Mouse (Mus musculus) gastrocnemius, adult 18-20 months (tissue): ENCODE measurements at regions not wholly inside any gene's neighbourhood (a gene's known extent, or its start where the extent isn't known, plus 50 kb on each side); places are given as distances from the start of the nearest gene placed in this dataset.

Experiments used
- DNase-seq: peaks from one replicate; pipeline ENCODE4 v3.0.0; 2021; ENCODE audit warnings: low spot score

DNA sequence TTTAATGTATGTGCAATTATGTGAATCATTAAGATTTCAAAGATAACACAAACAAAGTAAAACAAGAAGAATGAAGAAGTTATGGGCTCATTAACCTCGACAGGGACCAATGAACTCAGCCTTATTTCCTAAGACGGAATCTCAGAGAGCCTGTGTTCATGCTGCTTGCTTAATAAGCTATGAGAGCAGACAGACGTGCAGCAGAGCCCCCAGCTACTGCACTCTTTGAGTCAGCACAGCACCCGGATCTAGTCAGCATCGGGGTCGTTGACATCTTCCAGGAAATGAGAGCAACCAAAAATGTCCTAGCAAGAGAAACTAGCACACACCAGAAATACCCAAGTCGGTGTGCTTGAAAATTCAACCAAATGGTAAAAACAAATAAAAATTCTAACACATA is 582.1 kb downstream of the Rps29 start:
- DNase-seq: no peak

DNA sequence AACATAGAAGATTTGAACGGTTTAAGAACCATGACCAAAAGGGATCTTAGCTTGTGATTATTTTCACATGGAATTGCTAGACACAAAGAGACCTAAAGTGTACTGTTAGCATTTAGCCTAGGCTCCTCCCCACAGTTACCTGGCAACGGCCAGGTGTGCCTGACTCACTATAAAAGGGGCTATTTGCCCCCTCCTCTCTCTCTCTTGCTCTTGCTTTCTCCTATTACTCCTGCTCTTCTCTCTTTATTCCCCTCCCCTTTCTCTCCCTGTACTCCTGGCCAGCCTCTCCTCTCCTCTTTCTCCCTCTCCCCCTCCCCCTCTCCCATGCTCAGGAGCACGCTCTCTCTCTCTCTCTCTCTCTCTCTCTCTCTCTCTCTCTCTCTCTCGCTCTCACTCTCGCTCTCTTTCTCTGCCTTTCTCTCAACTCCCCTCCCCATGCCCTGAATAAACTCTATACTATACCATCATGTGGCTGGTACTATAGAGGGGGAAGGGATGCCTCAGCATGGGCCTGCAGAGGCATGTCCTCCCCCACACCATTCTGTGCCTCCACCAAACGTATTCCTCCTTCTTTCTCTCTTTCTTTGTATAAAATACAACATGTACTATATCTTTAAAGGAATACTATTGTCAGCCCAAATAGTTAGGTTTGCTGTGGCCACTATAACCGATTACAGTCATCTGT is 603.9 kb downstream of the Rps29 start:
- DNase-seq: no peak

DNA sequence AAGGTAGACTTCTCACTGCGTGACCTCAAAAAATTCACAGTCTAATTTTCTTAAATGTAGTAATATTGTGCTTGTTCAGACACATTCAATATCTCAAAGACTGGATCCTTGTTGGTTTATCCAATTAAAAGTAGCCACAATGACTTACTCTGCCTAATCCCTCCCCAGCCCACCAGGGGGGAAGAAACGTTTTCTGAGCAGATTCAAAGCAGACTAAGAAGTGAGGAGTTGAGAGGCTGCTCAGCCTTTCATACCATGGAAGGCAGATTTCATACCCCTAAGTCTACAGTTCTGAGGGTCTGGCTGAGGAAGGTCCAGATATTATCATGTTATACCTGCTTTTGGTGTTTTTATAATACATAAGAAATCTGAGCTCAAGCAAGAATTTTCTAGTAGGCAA is 604.7 kb downstream of the Rps29 start:
- no peak for DNase-seq

DNA sequence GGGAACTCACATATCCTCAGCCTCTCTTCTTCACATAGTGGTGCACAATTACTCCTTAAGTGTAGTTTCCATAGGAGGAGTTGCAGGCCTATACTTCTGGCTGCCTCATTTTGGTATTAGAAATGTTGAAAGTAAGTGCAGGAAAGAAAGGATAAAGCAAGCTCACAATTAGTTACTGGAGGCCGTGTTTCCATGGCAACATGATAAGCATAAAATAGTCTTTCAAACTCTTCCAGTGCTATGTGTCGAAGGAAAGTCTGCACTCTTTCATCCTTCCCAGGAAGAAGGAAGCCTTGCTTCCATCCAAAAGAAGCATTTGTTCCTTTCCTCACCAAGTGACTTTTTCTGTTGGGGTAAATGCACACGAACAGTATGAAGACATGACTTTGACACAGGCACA is 617.2 kb downstream of the Rps29 start:
- DNase-seq: no peak

DNA sequence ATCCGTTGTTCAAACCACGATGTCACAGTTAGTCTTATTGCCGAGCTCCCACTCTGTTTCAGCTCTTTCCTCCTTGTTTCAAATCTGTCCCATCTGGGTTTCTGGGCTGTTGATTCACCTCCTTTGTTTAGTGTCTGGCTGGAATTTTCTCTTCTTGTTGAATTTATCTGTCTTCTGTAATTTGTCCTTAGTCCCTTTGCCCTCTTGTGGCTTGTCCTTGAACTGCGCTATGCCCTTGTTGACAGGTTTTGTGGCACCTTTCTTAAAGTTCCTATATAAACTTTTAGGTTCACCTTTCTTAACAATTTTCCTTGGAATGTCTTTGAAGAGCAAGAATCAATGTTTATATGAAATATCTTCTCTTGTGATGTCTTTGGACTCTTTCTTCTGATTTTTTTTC is 658.2 kb downstream of the Rps29 start:
- no peak for DNase-seq

DNA sequence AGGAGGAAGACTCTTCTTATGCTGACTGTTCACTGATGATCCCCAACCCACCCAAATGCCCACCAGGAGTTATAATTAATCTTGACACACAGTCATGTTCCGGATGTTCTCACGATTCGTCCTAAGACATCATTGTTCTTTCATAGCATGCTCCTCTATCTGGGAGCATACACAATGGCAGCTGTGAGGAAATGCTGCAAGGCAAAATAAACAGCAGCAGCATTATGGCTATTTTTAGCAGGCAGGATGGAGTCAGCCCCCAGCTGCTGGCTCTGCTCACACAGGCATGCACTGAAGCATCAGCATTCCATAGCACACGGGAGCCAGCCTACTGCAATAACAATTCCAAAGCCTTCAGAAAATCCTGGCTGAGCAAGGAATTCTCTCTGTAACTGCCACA is 696.0 kb downstream of the Rps29 start:
- DNase-seq: no peak

DNA sequence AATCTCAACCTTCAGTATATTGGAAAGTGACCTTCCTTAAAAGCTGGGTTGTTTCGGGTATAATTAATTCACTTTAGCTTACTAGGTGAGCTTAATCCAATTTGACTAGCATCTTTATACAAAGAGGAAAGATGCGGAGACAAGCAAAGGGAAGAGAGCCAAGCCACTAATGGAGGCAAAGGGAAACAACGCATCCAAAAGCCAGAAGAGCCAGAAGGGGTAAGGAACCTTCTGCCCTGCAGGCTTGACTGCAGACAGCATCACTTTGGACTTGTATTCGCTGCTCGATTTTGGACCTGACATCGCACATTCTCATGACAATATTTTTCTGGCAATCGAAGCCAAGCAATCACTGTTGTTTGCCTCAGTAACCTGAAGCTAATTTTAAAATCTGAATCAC is 700.8 kb downstream of the Rps29 start:
- no peak for DNase-seq

DNA sequence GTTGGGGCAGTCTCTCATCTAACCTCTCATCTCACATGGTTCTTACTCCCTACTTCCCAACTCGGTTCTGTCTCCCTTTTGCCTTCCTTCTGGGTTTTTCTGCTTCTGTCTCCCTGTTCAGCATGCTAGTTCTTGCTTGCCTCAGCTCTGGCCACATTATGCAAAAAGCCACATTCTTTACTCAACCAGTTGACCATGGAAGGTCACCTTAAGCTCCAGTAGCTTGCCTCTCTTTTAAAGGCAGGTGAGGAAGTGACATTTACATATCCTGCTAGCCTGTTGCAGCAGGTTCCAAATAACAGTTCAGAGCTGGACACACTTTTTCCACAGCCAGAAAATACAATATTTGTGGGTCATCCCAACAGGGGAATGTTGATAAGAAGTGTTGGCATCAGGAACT is 732.4 kb downstream of the Rps29 start:
- DNase-seq: no peak

DNA sequence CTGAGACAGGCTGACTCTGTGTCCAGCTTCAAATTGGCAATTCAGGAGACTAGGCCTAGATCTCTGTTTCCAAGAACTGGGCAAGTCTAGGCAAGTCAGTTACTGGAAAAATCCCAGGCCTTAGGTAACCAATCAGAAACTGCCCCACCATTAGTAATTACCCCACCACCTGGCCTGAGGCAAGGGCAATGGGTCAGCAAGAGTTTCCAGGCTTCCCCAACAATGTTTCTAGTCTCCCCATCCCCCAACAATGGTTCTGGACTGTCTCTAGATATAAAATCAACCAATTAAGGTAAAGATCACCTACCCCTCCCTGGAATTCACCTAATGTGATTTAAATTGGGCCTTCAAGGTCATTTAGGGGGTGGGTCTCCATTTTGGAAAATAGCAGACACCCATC is 734.0 kb downstream of the Rps29 start:
- DNase-seq: no peak
